Mouse (Mus musculus) induced T-regulatory cell, adult 2 months (primary cell): ENCODE measurements around the gene Ctrc.

Source experiments
- DNase-seq: peaks from one replicate; pipeline ENCODE4 v3.0.0-alpha.2; 2012; ENCODE audit warnings: low read depth

Ctrc gene

DNA sequence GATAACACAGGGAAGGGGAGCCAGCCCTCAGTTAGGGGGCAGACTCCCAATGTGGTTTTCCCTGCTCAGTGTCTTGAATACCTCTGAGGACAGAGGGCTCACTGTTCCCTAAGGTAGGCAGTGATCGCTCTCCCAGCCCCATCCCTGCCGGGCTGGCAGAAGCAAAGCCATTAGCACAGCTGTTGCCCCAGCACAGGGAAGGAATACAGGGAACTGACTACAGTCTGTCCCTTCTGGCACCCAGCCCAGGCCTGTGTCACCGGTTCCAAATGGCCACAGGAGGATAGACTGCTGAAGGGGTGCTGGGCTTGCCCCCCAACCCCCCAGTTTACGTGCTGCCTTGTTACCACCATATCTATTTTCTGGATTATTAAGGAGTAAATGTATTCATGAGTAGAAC is 21.3 kb upstream of the Ctrc start:
- no peak for DNase-seq

DNA sequence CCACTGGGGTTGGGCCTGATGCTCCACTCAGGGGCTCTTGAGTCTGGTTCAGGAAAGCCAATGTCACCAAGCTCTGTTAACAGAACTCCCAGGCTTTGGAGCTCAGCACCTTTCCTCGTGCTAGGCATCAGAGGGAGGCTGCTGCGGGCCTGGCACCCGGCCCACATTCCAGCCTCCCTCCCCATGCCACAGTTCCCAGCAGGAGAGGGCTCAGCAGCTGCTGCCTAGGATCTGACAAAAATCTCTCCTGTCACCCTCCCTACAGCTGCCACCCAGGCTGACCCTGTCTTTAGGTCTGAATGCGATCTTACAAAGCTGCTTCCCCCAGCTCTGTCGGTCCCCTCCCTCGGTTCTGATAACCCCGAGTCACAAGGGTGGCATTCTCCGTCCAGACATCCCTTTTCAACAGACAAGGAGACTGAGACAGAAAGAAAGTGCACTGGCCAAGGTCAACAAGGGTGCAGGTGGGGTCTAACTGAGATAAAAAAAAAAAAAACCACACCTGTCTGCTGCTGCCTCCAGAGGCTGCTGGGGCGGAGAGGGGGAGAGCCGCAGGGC is 20.9 kb upstream of the Ctrc start:
- no peak for DNase-seq

DNA sequence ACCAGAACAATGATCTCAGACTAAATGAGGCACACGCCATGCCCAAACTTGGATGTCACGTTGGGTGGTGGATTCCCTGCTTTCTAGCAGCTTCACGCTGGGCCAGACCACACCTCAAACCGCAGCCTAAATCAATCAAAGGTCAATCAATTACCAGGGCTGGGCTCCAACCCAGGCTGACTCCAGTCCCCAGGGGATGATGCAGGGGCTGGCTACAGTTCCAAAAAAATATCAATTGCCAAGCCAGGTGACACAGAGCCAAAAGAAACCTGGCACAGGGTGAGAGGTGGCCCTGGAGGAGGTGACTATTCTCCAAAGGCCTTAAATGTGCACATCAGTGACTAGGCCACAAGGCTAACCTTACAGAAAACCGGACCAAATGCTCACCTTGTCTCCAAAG is 19.4 kb upstream of the Ctrc start:
- DNase-seq = no peak

DNA sequence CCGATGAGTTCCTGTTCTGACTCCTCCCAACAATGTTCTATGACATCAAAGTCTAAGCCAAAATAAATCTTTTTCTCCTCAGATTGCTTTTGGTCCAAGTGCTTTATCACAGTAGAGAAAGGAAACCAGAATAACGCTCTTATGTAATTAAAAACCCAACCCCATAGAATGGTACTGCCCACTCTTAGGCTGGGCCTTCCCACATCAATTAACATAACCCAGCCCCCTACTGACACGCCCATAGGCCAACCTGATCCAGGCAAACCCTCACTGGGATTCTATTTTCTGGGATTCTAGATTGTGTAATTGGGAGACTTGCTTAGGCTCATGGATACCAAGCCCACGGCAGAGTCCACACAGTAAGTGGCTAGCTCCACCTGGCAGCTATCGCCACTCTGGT is 18.8 kb upstream of the Ctrc start:
- DNase-seq = no peak

DNA sequence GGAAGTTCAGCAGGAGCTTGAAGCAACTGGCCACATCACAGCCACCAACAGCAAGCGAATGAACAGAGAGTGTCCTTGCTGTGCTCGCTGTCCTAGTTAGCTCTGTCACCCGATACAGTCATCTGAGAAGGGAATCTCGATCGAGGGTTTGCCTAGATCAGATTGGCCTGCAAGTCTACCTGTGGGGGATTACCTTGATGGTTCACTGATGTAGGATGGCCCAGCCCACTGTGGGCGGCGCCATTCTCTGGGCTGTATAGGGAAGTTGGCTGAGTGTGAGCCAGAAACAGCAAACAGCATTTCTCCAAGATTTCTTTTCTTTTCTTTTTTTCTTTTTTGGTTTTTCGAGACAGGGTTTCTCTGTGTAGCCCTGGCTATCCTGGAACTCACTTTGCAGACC is 18.3 kb upstream of the Ctrc start:
- no peak for DNase-seq

DNA sequence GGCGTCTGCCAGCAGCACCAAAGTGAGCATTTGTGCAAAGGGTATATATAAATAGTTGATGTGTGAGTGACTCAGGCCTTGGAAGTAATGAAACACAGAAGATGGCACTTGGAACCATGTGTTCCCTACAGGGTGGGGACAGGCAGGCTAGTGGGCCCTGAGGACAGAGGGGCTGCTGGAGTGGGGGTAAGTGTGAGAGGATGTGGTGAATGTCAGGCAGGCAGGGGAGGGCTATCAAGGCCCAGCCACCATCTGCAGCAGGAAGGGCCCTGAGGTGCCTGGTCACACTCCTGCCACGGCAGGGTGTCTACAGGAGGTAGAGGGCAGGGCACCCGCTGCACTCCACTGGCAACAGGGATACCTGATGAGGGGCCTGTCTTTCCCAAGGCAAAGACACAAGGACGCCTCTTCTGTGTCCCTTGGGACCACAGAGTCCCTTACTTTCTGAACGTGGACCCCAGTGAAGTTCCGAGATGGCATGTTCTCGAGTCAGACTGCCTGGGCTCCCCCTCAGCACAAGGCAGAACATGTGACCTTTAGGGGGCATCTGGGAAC is 17.6 kb upstream of the Ctrc start:
- DNase-seq = no peak

DNA sequence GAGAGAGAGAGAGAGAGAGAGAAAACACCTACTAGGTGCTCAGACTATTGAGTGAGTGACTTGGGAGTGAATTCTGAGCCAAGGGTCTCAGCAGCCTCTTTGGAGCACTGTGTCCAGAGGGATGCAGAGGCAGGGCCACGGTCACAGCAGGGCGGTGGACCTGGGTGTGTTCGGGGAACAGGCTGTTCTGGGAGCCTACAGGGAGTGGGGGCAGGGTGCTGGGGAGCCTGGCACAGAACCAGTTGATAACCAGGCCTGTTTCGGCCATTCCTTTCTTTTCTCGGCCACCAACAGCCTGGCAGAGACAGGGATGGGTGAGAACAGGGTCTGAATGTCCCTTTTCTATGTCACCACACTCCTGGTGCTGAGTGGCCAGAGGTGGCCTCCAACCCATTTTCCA is 16.7 kb upstream of the Ctrc start:
- no peak for DNase-seq

DNA sequence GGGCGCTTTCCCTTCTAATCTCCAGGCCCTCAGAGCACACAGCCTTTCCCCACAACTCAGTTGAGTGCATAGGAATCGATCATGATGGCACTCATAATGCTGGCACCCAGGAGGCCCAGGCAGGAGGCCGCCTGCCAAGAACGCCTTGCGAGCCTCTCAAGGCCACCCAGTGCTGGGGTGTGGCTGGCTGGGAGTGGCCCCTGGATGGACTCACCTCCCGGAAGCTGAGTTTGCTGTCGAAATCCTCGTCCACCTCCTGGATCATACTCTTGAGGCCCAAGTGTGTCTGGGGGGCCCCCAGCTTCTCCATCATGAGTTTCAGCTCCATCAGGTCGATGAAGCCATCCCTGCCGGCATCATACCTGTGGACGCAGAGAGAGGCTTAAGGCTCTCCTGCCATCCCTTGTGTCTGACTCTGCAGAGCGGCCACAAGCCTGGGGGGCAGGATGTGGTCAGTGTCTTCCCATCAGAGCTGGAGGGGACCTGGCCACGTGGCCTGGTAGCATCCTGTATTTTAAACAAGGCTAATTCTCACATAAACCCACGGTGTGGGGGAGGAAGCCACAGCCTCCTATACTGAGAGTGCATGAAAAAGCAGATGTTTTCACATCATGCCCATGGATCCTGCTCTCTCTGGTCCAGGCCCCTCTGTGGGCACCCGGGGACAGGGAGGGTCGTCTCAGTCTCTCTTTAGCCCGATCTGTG is 15.6 kb upstream of the Ctrc start:
- DNase-seq = peak; percentile 56

DNA sequence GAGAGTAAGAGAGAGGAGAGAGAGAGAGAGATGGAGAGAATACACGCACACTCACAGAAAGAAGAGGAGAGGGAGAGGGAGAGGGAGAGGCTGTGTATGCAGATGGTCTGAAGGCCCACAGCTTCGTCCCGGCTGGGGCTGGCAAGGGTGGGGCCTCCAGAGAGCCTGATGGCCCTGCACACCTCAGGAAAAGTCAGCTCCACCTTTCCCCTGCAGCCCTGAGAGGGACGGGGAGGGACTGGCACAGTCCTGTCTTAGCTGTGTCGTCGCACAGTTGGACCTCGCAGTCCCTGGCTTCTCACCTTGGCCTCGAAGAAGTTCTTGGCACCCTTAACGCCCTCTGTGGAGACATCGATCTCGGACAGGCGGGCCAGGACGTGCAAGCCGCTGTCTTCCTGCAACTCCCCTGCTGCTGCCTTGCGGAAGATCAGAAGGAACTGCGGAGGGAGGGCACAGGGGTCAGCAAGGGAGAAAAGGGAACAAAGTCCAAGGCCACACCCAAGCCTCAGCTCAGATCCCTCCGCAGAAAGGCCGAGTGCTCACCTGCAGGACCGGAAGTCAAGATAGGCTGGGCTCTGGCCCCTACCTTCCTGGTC is 14.2 kb upstream of the Ctrc start:
- DNase-seq = no peak

DNA sequence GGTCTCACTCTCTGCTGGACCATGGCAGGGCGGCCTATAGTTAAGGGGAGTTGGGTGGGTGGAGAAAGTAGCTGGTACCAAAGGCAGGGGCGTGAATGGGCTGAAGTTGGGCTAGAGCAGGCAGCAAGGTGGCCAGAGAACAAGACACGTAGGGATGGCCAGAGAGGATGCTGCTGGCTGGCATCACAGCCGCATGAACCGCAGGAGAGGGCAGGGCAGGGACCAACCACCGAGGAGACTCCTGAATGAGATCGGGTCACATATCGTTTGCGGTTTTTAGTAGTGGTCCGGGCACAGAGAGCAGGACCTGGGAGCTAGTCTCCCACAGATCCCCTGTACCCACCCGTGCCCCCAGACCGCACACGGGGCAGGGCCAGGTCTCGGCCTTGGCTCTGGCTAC is 13.2 kb upstream of the Ctrc start:
- DNase-seq = no peak

DNA sequence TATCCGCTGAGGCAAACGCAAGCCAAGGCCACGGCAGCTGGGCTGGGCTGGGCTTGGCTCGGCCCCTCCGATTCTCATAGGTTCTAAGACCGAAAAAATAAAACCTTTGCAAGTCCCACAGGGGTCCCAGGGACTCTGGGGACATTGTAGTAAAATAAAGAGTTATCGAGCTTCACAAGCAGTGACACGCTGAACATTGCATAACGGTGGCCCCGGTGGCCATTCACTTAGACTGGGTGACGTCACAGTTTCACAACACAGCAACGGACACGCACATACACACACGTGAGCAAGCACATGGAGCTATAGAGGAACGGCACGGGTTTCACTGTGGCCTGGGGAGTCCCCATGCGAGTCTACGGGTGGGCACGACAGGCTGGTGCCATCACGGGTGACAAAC is 12.3 kb upstream of the Ctrc start:
- DNase-seq = no peak

DNA sequence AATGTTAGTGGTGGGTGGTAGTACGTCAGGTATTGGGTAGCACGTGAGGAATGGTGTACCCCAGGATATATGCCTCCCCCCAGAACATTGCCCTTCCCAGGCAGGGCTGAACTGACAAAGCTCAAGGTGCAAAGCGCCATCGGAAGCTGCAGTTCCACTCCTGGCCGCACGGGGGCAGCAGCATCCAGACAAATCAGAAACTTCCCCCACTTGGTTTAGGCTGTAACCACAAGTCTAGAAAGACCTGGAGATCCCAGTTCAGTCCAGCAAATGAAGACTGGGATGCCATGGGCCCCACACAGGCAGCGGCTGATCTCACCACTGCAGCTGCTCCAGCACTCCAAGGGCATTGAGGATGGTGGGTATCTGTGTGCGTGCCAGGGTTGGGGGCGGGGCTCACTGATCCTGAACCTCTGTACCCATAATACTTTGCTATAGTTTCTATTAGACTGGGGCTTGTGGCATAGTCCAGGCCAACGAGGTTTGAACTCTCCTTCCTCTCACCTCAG is 11.3 kb upstream of the Ctrc start:
- DNase-seq = peak; percentile 81

DNA sequence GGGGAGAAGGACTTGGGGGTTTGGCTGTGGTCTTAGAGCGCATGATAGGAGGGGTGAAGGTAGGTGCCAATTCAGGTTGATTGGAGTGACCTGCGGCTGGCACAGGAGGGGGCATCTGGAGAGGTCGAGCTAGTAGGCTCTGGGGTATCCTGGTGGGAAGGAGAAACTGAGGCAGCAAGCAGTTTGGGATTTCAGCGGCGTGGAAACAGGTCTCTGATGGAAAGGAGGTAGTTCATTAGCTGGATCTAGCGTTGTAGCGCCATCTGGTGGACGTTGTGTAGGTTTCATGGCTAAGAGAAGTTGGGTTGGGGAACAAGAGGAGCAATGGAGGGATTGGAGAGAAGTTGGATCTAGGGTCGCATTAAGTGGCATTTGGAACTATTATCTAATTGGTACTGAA is 7.3 kb upstream of the Ctrc start:
- DNase-seq = peak; percentile 87

DNA sequence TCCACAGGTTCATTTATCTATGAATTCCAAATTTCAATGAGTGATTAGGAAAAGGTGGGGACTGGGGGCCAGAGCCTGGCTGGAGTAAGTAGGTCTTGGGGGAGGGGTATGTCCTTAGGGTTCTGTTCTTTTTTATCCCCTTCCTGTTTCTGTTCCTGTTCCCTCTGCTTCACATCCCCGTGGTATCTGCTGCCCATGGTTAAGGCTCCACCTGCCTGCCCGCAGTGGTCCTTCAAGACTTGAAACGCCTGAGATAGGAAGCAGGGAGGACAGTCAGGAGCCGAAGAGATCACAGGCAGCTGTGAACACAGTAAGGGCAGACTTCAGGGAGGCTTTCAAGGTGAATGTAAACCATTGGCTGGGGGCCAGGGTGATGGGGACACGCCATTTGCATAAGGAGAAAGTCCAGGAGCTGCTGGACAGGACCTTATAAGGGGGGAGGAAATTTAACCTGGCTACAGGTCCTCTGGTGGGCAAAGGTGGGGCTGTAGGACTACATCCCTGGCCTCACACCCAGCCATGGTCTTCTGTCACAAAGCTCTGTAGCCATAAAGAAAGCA is 11.5 kb downstream of the Ctrc start:
- no peak for DNase-seq

DNA sequence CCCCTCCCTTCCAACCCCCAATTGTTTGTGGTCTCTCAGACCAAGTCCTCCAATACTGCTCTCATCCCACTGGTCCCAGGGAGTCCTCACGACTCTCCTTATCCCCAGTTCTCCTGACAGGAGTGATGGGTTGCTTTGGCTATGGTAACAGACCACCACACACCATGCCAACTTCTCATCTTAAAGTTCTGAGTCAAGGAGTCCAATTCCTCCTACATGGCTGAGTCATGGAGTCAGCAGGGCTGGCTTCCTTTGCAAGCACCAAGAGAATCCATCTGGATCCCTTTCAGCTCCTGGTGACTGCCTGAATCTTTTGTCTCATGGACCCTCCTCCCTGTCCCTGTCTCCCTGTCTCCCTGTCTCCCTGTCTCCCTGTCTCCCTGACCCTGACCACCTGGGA is 12.2 kb downstream of the Ctrc start:
- DNase-seq = no peak

DNA sequence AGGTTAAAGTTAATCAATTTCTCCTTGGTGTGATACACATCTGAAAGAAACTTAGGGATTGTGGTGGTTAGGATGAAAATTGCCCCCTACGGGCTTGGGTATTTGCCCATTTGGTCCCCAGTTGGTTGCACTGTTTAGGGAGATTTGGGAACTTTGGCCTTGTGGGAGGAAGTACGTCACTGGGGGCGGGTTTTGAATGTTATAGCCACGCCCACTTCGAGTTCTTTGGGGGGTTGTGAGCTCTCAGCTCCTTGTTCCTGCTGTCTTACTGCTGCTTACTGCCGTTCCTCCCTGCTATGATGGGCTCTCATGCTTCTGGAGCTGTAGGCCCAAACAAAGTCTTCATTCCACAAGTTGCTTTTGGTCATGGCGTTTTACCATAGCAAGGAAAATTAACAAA is 14.8 kb downstream of the Ctrc start:
- DNase-seq = no peak

DNA sequence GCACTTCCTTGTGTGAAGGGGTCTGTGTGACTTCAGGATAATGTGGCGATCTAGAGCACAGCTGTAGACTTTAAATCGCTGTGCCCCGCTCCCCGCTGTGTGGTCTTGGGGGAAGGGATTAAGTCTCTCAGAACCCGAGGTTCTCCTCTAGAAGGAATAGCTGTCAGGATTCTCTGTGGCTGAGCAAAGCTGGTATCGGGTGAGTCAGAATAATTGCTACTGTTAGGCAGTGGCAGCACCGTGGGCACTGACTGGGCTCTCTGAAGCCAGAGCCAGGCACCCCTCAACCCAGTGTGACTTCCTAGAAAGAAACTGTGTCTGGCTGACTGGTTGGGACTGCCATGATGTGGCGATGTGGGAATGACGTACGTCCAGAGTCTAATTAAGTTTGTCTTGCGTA is 15.8 kb downstream of the Ctrc start:
- DNase-seq = no peak

DNA sequence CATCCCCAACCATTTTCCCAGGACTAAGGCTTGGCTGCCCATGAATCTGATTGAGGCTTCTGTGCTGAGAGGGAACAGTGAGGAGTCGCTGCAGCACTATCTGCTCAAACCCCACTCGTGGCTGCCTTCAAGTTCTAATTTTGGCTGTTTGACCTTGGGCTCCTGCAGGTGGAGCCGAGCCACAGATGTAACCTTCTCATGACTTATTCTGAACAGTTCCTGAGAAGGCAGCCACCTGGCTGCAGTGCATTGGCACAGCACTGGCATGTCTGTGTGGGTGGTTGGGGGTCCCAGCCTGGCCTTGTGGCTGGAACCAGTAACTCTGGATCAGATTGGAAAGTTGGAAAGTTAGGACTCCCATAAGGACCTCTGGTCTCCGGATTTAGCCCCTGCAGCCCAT is 18.0 kb downstream of the Ctrc start:
- no peak for DNase-seq

DNA sequence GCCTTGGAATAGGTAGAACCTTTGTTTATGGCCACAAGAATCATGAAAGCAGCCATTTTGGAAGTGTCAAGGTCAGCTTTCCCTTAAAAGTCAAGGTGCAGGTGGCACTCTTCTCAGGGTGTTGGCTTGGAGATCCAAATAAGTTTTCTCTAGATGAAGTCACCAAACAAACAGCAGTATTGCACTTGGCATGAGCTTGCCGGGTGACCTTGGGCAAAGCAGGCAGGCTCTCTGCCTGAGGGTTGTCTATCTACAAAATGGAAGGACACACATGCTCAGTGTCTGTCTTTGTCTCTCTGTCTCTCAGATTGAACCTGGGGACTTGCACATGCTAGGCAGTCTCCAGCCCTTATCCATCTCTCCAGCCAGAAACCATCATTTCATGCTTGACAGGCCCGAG is 18.8 kb downstream of the Ctrc start:
- no peak for DNase-seq

DNA sequence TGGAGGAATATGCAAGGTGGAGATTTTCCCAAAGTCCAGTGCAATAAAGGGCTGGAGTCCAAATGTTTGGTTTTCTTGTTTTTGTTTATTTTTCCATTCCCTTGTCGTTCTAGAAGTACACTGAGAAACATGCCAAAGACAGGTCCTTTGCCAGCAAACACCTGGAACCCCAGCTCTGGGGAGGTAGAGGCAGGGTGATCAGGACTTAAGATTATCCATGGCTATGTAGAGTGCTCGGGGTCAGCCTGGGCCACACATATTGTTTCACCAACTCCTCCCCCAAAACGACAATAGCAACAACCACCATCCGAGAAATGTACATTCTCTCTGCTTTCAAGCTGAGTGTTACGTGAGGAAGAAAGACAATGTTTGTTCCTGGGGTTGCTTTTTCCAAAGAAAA is 20.1 kb downstream of the Ctrc start, which contains the start of gene Cela2a:
Gene Cela2a, minus strand, starts transcription at position 101 of the 400 bp plus-strand sequence.
- no peak for DNase-seq

DNA sequence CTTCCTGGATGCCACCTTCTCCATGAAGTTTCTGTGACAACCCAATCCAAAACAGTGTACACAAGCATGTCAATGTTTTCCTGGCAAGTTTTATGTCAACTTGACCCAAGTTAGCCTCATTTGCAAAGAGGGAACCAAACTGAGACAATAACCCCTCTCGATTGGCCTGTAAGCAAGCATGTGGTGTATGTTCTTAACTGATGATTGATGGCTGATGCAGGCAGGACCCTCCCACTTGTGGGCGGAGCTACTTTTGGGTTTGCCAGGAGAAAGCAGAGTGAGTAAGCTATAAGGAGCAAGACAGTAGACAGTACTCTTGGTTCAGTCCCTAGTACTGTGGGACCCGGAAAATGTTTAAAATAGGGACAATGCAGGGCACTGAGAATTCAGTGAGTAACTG is 23.2 kb downstream of the Ctrc start:
- DNase-seq = peak; percentile 51

DNA sequence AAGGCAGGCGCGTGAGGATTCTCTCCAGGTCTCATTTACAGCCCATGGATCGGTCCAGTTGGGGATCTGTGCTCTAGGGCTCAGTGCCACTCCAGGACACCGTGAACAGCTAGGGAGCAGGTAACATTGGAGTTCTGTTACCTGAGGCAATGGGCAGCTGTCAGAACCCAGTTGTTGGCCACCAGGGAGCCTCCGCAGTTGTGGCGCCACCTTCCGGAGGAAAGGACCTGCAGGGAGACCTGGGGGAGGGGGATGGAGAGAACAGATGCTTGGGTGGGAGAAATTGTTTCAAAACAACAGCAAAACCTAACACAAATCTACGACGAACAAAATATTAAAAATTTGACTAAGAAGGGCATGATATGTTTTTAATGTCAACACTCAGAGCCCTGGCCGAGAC is 24.1 kb downstream of the Ctrc start:
- DNase-seq = no peak

DNA sequence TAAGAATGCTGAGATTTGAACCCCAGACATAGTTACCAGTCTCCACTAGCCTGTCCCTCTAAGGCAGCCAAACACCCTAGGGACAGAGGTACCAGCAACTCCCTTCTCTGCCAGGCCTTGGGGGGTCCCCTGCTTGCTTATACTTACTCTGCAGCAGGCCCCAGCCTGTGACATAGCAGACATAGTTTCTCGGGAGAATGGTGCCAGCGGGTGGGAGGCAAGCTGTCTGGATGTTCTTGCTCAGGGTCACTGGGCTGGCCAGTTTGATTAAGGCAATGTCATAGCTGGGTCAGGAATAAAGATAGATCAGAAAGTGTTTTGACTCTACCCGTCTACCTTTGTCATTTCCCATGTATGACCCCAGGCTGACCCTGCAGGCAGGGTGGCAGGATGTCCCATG is 25.0 kb downstream of the Ctrc start:
- no peak for DNase-seq
